Mouse (Mus musculus): ENCODE results near the gene Fus. TPM values are rescaled to one million over a fixed set of nuclear protein-coding genes. Genes with fewer than 3 reads are reported as not detected.
A peak's percentile ranks its signal among the peaks of the same experiment; 100 is the strongest.
"Not testable (repeated sequence)": the region's sequence is repeated elsewhere in the genome, so short reads cannot be mapped to it uniquely, and the experiment has no call there.

The Fus gene
- polyA plus RNA-seq, 1 experiment = 187 TPM

DNA sequence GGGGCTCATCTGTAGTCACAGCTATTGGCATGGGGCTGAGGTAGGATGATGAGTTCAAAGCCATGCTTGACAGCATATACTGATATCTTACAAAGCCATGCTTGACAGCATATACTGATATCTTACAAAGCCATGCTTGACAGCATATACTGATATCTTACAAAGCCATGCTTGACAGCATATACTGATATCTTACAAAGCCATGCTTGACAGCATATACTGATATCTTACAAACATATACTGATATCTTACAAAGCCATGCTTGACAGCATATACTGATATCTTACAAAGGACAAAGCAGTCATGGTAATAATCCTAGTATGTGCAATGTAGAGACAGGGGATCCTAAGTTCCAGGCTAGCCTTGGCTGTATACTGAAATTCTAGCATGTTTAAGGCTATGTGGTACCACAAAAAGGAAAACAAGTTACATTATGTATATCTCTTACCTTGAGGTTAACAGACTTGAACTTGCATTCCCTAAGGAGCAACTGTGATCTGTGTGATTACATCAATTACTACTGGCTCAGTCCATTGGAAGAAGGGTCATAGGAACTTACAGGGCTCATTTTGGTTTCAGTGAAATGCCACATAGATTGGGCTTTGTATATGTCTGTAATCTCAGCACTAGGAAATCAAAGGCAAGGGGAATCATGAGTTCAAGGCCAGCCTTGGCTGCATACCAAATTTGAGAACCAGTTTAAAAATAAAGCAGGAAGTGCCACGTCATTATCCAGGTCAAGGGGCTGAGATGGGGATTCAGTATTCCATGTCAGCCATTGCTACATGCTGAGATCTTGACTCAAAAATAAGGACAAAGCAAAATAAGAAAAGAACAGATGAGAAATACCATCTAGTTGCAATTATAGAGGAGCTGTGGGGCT lies 33.1 kb downstream of the Fus start:
- 10% methylated on average over 1 of the region's 1 CpGs for WGBS
- no peak for DNase-seq (ENCODE audit: low read depth, low spot score)

DNA sequence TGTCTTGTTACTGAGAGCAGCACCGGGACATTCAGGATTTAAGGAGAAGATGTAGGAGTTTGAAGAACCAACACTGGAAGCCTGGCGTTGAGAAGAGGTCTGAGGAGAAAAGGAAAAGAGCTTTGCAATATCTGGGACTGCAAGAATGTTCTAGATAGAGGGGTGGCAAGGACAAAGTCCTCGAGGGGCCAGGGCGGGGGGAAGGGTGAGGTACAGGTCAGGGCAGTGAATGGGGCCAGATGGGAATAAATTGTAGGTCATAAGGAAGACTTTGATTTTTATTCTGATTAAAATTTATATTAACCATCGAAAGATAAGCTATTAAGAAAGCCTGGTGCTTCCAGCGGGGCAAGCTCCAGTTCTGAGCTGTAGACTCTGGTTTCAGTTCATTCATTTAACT lies 35.8 kb downstream of the Fus start:
- 59% methylated on average over 6 of the region's 6 CpGs for WGBS
- DNase-seq (ENCODE audit: low read depth, low spot score) = no peak

DNA sequence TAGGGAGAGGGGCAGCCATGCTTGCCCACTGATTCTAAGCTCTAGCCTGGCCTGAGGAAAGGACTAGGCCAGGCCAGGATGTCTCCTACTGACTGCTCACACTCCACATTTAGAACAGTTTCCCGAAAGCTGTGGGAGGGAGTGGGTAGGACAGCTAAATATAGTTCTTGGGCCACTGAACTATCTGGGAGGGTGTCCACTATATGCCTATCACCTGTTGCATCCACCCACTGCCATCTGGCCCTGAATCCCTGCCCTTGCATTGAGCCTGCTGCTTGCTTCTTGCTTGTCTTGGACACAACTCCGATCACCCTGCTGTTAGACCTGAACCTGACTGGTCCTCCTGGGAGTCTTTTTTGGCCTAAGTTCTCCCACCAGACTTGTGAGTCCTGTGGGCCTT lies 36.4 kb downstream of the Fus start, which contains the start of gene Trim72:
Gene Trim72 (plus strand): TSS at position 262 of the 400 bp plus-strand sequence.
- WGBS = 45% methylated on average over 2 of the region's 2 CpGs
- DNase-seq (ENCODE audit: low read depth, low spot score) = no peak

DNA sequence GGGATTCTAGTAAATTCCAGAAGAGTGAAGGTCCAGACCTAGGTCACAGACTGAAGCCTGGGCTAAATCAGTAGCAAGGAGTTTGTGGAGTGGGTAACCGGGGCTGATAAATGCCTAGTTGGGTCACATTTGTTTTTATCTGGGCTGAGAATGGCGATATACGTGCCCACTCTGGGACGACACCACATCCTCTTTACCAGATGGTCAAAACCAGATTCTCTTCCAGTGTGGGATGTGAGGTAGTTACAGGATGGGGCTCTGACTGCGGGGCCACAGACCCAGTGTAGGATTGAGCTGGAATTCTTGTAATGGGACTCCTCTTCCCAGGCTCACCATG lies 36.9 kb downstream of the Fus start:
- 49% methylated on average over 5 of the region's 5 CpGs for WGBS
- DNase-seq (ENCODE audit: low read depth, low spot score) = no peak

DNA sequence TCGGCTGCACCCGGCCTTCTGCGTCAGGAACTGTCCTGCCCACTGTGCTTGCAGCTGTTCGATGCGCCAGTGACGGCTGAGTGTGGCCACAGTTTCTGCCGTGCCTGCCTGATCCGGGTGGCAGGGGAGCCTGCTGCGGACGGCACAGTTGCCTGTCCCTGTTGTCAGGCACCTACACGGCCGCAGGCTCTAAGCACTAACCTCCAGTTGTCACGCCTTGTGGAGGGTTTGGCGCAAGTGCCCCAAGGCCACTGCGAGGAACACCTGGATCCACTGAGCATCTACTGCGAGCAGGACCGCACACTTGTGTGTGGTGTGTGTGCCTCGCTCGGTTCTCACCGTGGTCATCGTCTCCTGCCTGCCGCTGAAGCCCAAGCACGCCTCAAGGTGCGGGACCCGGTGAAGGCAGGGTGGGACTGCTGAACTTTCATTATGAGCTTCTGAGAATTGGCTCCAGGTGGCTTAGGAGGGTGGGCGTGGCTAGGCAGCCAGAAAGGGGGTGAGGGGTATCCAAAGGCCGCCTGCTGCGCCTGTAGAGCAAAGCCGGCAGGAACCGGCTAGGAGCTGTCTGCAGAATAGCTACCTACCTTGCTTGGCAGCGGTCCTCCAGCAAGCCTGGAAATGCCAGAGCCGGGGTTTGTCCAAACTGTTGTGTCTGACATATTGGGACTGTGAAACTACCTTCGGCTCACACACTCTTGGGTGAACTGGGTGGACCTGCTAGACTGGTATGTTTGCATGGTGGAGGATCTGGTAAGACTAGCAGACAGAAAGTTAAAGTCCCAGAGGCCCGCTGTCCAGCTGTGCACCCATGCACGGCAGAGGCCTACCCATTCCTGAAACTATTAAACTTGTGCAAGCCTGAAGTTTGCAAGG lies 37.5 kb downstream of the Fus start:
- no peak for DNase-seq (ENCODE audit: low read depth, low spot score)
- 22% methylated on average over 35 of the region's 35 CpGs for WGBS

DNA sequence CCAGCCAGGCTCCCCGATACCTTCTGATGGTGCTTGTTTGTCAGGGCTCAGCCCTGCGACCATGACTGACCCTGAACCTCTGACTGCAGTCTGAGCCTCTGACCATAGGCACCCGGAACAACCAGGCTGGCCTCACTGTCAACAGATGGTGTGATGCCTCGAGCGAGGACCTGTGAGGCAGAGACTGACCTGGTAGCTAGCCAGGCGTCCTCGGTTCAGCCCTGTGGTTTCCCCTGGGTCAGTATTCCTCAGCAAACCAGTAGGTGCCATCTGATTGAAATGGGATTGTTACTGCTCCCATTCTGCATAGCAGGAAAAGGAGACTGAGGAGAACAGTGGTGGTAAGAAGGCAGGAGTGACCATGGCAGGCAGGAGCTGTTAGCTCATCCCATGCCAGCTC lies 38.9 kb downstream of the Fus start:
- no peak for DNase-seq (ENCODE audit: low read depth, low spot score)
- WGBS = 72% methylated on average over 7 of the region's 7 CpGs

DNA sequence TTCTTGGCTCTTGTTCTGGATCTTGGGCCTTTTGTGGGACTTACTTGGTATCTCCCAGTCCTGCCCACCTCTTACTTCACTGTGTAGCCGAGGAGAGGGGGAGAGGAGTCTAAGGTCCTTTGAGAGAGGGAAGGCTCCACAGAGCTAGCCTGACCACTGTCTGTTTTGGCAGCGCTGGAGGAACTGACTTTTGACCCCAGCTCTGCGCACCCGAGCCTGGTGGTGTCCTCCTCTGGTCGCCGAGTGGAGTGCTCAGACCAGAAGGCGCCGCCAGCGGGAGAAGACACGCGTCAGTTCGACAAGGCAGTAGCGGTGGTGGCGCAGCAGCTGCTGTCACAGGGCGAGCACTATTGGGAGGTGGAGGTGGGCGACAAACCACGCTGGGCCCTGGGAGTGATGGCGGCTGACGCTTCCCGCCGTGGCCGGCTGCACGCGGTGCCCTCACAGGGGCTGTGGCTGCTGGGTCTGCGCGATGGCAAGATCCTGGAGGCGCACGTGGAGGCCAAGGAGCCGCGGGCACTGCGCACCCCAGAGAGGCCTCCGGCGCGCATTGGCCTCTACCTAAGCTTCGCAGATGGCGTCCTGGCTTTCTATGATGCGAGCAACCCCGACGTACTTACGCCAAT lies 42.6 kb downstream of the Fus start:
- no peak for DNase-seq (ENCODE audit: low read depth, low spot score)
- 80% methylated on average over 40 of the region's 40 CpGs for WGBS

DNA sequence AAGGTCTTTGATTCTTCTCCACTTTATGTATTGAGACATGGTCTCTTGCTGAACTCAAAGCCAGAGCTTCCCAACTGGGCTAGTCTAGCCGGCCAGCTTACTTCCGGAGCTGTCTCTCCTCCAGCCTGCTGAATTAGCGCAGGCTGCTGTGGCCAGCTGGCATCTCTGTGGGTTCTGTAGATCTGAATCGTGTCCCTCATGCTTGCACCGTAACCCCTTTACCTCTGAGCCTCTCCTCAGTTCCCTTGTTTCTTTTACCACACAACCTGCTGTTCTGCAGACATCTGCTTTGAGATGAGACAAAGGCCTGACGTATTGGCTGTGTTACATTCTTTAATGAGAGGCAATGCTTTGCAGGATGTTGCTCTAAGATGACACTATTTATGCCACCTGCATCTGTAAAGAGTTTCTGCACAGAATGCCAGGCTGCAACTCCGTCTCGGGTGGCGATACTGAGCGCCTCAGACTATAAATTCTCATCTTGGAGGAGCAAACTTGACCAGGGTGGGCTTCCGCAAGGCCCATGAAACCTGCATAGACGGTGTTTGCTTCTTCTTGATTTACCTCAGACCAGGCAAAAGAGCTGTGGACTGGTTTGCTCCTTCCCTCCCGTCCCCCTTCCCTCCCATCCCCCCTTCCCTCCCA lies 45.0 kb downstream of the Fus start:
- 84% methylated on average over 13 of the region's 13 CpGs for WGBS

DNA sequence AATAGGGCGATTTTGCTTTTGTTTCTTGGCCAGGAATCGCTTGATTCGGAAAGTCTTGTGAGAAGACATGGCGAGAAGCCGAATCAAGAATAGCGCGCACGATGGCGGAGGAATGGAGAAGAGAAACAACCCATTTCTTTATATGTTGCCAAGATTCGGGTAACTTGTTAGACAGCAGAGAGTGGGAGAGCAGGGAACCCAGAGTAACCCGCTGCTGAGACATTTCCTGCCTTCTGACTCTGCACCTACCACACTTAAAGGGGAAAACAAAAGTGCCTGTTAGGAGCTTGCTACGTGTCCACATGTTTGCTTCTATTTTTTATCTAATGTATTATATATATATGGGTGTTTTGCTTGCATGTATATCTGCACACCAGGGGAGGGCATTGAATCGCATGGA lies 45.9 kb downstream of the Fus start:
- 87% methylated on average over 13 of the region's 13 CpGs for WGBS
- DNase-seq (ENCODE audit: low read depth, low spot score) = no peak

More for the DNA sequence above, 45.0 kb downstream of the Fus start:
- no peak for DNase-seq (ENCODE audit: low read depth, low spot score)

DNA sequence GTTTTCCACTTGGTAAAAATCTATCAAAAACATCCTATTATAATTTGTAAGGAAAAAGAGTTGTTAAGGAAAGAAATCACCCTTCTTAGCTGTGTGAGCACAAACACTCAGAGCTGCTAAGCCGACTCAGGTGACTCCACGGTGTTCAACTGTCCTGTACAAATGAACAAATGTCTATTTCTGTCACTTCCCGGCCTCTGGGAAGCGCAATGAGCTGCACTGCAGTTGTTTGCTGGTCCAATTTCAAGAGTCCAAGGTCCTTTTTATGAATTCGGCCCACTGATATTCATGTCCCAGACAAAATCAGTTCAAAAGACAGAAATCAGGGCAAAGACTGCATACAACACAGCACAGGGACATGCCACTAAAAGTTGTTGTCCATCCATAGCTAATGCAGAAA lies 48.9 kb downstream of the Fus start:
- 23% methylated on average over 5 of the region's 5 CpGs for WGBS
- DNase-seq (ENCODE audit: low read depth, low spot score) = not testable (repeated sequence)

DNA sequence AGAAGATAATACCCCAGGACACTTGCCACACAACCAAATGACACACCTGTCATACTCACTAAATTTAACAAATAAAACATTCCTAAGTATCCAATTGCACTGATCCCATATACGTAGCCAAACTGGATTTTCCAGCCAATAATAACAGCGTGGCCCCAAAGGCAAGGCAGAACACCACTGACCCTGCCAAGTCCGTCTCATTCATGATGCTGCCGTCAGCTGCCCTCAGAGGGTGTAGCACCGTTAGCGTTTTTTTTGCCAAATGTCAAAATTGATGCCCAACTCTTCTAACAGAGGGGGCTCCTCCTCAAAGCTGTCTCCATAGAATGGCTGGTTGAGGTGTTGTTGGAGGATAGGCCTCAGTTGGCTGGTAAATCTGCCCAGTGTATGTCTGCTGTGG lies 49.4 kb downstream of the Fus start:
- 34% methylated on average over 6 of the region's 6 CpGs for WGBS
- DNase-seq (ENCODE audit: low read depth, low spot score) = no peak

DNA sequence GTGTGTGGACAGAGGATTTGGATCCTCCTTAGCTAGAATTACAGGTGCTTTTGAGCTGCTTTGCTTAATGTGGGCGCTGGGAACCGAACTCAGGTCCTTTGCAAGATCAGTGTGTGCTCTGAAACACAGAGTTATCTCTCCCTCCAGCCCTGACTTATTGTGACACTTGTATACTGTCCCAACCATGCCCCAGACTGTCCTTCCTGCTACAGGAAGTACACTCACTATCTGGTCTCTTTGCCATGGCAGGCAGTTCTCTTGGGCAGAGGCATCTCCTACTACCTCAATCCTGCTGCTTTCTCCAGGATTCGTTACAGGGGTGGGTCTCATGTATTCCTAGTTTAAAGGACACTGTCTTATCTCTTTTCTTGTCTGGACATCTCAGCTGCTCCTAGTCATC lies 51.0 kb downstream of the Fus start:
- 93% methylated on average over 3 of the region's 3 CpGs for WGBS
- DNase-seq (ENCODE audit: low read depth, low spot score) = no peak

DNA sequence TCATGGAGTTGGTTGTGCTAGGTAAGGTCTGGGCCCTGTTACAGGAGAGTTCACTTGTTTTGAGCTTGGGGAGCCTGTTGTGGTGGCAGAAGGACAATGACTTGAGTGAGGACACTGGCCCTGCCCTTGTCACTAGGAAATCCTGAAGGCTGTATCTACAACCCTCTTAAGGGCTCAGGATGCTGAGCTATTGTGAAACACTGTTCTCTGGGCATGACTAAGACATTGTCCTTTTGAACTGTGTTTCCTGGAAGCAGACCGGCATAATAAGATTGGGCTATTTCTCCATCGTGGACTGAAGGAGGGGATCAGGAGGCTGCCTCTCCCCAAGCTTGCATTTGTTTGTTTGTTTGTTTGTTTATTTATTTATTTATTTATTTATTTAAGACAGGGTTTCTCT lies 51.9 kb downstream of the Fus start:
- 27% methylated on average over 2 of the region's 2 CpGs for WGBS
- DNase-seq (ENCODE audit: low read depth, low spot score) = no peak

DNA sequence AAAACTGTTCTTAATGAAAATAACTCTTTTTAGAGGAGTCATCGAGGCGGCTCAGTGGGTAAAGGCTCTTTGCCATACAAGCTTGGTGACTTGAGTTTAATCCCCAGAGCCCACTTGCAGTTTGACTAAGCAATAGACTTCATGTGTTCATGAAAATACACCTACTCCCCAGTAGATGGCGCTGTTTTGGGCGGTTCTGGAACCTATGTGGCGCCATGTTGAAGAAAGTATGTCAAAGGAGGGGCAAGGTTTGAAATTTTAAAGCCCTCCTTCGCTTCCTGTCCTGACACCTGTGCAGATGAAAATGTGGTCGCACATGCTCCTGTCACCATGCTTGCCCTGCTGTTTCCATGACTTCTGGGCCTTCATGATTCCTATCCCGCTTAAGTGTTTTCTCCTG lies 55.7 kb downstream of the Fus start:
- no peak for DNase-seq (ENCODE audit: low read depth, low spot score)
- 71% methylated on average over 8 of the region's 8 CpGs for WGBS

DNA sequence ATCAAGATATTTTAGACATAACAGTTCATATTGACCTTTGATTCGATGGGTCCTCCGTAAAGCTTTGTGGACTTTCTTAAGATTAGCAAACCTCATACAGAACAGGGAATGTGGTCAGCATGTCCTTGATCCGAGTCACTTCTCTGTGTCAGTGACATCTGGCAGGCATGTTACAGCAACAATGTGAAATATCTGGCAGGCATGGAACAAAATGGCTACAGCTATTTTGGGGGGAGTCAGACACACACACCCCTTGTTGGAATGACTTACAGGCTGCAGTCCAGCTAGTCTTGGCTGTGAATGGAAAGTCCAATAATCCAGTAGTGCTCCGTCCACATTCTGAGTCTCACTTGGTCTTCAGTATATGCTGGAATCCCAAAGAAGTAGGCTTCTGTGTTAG lies 56.3 kb downstream of the Fus start:
- WGBS = 92% methylated on average over 4 of the region's 4 CpGs
- no peak for DNase-seq (ENCODE audit: low read depth, low spot score)

DNA sequence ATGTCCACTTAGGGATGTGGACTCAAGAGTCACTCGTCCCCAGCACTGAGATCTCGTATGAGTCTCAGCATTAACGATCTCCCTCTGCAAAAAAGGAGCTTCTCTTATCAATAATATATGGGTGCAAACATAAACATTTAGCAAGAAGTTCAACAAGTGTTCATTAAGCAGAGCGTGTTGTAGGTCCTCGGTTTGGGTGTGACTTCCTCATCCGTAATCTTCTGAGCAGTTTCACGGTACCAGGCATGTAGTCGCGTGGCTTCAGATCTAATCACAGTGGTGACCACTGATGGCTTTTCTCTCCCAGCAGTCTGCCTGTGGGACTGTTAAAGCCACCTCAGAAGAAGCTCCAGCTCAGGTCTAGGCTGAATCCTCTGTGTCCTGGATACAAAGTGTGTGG lies 57.1 kb downstream of the Fus start:
- WGBS = 87% methylated on average over 9 of the region's 9 CpGs
- no peak for DNase-seq (ENCODE audit: low read depth, low spot score)

DNA sequence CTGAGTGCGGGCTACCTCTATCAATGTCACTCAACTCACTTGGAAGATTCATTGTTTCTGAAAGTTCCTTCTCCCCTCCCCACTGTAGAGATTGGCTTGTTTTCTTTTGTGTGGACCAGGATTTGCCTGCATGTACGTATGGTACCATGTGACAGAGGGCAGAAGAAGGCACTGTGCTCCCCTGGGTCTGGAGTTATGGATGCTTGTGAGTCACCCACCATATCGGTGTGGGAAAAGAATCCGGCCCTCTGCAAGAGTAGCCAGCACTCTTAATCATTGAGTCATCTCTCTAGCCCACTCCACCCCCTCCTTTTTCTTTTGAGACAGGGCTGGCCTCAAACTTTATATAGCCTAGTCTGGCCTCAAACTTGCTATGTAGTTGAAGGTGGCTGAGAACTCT lies 57.7 kb downstream of the Fus start:
- WGBS = 82% methylated on average over 4 of the region's 4 CpGs
- DNase-seq (ENCODE audit: low read depth, low spot score) = no peak

DNA sequence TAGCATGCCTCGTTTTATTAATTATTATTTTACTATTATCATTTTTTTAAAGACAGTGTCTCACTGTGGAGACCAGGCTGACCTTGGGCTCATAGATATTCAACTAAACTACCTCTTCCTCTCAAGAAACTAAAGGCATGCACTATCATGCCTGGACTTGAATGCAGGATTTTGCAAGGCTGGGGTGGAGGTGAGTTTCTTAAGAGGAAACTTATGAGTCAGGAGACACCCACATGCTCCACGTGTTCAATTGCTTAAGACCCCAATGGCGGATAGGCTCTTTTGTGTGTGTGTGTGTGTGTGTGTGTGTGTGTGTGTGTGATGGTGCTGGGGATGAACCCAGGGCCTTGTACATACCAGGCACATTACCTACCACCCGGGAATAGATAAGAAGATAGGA lies 58.1 kb downstream of the Fus start:
- 69% methylated on average over 4 of the region's 4 CpGs for WGBS
- DNase-seq (ENCODE audit: low read depth, low spot score) = no peak

DNA sequence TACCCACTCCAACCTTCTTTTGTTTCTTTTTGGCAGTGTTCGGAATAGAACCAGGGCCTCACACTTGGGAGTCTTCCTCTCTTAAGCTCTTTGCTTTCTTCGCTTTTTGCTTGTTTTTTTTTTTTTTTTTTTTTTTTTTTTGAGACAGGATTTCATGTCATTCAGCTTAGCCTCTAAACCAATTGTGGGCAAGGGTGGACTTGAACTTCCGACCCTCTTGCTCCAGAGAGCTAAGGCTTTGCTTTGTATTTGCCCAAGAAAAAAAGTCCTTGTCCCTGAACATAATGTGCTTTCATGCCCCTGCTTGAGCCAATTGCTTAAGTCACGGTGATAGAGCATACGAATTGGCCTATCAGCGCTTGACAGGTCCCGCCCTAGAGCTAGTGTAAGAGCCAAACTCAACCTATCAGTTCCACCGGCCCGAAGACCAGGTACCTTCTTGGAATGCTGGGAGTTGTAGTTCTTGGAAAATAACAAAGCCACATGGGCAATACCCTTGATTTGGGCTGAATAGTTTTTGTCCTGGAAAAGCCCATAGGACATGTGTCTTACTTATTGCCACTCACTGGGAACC lies 64.2 kb downstream of the Fus start:
- peak; percentile 85 for DNase-seq (ENCODE audit: low read depth, low spot score)
- WGBS = 31% methylated on average over 9 of the region's 9 CpGs
